Mouse (Mus musculus) gastrocnemius, postnatal 10 days (tissue): ENCODE results near the gene Taf1d. TPM values are rescaled to one million over a fixed set of nuclear protein-coding genes. Genes with fewer than 3 reads are reported as not detected.
"Not testable (repeated sequence)": the region's sequence is repeated elsewhere in the genome, so short reads cannot be mapped to it uniquely, and the experiment has no call there.

Experiments
- DNase-seq: peaks from one replicate; pipeline ENCODE4 v3.0.0; 2021; ENCODE audit warnings: mixed read lengths
- microRNA-seq, 2 experiments: library from miRNA; unstranded; fragments of <30 nt; microRNA quantifications; one replicate each; pipeline ENCODE4 v1.2.0; 2021
- total RNA-seq, 2 experiments: library from RNA; stranded (reverse); gene quantifications; 2 replicates each; pipeline ENCODE4 v1.2.3; 2021

Taf1d gene
- total RNA-seq, 2 experiments from 2014 or later, result 50.4 to 65.8 TPM

DNA sequence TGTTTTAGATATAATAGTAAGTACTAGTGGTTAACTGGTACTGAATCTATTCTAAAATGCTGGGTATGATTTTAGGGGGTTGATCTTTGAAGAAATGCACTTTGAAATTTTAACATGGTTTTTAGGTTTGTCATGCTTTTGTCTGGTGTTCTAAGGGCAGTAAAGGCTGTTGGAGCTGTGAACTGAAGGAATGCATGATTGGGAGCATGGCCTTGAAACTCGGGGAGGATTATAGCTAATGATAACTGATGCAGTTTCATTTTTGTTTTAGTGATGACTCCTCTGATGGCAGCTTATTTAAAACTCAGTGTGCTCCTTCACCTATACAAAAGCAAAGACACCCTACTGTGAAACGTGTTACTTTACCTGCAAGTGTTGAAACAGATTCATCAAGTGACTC lies 2.2 kb downstream of the Taf1d start:
- DNase-seq, result no peak

DNA sequence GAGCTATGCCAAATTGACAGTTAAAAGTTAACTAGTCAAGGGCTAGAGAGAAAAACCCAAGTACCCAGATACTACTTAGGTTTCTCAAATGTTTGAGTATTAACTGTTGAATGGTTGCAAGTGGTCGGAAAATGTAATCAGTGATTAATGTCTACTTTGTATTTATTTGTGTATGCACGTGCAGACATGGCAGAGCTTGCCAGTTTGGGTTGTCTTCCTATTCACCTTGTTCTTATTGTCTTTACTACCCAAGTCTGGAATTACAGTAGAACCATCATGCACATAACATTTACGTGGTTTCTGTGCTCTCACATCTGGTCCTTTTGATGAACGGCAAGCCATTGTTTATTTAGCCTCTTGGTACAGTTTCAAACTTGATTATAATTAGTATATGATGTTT lies 3.4 kb downstream of the Taf1d start:
- no peak for DNase-seq

DNA sequence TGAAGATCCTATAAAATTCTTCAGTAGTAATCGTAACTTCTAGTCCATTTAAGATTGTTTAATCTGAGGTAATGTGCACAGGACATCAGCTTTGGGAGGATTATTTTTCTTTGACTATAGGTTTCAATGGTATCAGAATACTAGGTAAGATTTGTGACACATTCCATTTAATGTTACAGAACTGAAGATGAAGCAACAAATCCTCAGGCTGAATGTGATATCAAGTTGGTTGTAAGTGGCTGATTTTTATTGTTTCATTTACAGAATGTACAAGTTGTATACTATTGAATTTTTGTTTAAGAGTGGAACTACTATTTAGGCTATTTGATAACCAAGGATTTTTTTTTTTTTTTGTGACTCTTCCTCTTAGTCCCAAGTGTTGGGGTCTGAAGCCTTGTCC lies 4.2 kb downstream of the Taf1d start:
- DNase-seq, result no peak

DNA sequence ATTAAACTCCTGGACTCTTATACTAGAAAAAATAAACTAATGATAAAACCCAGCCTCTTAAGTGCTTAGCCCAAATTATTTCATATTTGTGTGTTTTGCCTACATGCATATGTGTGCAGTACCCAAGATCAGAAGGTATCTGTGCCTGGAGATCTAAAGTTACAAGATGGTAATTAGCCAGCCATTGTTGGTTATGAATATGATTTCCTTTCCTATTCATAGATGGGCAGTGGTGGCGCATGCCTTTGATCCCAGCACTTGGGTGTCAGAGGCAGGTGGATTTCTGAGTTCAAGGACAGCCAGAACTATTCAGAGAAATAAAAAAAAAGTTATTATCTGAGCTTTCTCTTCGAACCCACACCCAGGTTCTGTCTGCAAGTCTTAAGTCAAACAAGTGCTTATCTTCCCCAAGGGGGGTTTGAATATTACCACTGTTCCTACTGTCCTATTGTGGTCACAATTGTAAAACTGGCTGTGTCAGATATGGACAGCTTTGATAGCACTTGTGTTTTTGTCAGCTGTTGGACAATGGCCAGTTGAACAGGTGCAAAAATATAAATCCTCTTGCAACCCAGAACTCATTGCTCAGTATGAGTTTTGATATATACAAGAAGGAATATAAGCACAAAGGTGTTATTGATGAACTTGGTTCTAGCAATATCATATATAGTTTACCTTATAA lies 6.2 kb downstream of the Taf1d start:
- DNase-seq, result no peak

DNA sequence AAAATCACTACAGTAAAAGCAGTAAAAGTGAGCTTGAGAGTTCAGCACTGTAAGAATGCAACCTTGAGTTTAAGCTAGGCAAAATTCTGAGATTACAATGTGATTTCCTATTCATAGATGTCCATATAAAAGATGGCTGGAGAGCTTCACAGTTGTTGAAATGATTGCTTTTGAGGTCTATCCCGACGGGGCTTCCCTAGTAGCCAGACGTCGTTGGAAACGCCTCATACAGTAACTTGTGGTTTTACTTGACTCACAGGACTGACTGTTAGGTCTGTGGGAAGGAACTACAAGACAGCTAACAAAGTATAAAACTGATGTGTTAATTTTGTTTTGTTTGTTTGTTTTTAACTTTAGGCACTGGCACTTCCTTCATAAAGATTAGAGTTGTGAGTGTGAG lies 7.6 kb downstream of the Taf1d start:
- DNase-seq, result no peak

DNA sequence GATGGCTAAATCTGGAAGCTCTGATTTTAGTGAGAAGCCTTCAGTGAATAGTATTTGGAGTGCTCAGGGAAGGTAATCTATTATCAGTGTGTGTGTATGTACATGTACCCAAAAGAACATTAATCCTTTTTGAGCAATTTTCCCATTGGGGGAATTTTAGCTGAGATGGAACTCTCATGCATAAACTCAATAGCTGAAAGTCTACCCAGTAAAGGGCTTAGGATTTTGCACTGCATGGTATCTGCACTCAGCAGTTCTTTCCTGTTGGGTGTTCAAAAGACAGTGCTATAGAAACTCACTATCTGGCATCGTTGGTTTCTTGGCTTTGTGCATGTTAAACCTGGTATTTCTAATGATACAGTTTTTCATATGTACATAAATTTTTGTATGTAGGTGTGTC lies 8.6 kb downstream of the Taf1d start:
- no peak for DNase-seq

DNA sequence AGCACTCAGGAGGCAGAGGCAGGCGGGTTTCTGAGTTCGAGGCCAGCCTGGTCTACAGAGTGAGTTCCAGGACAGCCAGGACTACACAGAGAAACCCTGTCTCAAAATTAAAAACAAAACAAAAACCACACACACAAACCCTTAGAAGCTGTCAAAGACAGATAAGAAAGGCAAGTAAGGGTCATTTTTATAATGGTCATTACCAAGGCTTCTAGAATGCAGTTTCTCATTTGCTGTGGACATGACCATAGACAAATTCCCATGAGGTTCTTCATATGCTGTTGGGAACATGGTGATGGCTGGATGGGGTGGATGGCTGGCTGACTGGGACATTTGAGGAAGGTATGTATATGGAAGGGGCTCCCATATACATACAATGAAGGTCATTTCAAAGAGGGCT lies 10.3 kb downstream of the Taf1d start:
- DNase-seq, result not testable (repeated sequence)

DNA sequence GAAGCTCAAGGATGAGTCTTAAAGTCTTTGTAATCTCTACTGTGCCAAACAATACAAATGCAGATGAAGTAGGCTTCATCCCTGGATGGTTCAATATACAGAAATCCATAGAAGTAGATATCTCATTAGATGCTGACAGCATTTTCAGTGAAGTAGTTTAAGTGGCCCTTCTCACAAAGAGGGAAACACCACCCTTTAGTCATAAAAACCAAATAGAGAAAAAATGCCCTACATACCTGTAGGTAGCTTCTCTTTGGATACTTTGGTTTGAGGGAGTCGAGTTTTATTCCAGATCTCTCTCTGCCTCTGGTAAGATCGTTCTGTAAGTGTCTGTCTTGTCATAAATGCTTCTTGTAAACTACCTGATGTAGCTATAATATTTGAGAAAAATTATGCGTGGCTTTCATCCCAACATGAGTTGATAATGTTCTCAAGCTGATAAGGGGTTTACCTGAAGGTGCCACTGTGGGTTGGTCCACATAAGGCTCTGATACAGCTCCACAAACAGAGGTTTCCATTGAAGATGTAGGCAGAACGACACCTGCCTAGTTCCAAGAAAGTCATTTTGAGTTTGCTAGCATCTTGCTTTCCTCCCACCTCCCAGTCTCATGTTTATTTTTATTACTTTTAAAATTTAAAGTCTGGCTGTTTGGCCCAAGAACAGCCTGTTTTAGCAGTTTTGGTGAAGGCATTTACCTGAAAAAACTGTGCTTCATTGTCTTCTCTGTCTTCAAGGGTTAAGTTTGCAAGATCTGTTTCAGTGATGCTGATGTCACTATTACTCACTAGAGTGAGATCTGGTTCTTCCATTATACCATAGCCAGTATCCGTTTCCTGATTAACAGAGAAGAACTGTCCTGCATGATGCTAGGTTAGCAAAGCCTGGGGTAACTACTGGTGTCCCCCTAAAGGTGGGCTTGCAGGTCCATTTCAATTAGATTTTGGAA lies 11.5 kb downstream of the Taf1d start:
- no peak for DNase-seq

DNA sequence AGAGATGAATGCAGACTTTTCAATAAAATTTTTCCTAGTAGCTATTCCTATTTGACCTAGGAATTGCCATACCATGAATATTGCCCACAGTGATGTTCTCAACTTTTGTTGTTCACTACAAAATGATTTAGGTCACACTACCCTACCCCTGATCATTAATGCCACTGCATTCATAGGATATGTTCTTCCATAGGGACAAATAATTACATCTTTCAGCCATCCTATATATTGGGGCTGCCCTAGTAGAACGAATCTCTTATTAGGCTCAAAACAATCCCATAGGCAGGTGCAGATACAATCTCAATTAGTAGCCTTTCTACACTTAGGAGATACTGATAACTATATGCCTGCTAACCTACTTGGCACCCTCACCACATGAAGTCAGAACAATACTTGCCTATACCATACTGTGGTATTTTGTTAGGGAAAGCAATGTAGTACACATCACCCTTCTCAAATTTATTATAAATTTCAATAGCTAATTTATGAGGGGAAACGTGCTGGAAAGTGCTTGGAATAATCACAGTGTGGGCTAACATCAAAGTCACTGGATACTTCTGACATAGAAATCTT lies 12.2 kb downstream of the Taf1d start:
- DNase-seq, result no peak

DNA sequence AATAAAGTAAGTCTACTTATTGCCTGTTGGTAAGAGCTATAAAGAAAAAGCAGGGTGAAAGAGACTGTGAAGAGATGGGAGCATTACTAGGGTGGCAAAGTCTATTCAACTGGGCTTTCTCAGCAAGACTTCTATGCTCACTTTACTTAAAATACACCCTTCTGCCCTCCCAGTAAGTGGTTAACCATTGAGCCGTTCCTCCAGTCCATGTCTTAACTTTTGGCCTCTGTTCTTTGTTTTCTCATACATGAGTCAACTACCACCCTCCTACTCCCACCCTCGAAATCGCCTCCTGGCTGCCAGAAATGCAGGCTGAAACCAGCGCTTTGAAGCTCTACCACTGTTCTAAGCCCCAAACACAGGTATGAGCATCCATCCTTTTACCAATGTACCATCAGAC lies 31.8 kb downstream of the Taf1d start:
- DNase-seq, result no peak

DNA sequence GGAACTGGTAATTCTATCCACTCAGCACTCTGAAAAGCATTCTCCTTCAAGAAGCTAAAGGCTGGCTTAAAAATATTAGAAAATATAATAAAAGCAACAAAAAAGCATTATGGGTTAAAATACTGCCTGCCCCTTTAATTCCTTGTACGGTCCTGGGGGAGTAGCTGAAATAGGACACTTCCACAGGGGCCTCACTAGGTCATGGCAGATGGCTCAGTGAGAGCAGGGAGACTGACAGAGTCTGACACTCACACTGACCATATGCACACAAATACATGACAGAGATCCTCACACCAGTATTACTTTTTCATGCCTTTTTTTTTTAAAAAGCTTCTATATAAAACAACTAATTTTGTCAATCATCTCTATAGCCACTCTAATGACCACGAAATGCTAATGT lies 43.9 kb downstream of the Taf1d start:
- no peak for DNase-seq

DNA sequence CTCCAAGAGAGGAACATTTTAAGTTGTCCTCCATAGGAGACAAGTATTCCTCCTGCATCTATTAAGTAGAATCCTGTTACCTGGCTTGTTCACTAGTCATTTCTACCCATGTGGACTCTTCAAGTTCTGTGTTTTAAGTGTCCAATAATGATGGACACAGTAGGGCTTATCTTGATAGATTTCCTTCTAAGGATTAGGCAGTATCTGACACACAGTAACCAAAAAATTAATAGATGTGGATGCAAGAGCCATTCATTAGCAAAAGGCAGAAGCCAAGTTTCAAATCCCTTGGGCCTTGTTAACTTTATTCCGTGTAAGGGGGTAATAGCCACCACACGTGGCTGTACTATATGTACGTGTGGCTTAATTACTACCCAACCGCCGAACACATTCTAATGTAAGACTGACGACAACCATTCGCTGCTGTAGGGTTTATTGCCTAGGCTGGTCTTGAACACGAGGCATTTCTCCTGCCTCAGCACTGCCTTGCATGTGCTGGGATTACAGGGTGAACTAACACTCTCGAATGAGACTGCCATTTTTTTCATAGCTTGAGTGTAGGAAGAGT lies 51.0 kb downstream of the Taf1d start:
- no peak for DNase-seq

DNA sequence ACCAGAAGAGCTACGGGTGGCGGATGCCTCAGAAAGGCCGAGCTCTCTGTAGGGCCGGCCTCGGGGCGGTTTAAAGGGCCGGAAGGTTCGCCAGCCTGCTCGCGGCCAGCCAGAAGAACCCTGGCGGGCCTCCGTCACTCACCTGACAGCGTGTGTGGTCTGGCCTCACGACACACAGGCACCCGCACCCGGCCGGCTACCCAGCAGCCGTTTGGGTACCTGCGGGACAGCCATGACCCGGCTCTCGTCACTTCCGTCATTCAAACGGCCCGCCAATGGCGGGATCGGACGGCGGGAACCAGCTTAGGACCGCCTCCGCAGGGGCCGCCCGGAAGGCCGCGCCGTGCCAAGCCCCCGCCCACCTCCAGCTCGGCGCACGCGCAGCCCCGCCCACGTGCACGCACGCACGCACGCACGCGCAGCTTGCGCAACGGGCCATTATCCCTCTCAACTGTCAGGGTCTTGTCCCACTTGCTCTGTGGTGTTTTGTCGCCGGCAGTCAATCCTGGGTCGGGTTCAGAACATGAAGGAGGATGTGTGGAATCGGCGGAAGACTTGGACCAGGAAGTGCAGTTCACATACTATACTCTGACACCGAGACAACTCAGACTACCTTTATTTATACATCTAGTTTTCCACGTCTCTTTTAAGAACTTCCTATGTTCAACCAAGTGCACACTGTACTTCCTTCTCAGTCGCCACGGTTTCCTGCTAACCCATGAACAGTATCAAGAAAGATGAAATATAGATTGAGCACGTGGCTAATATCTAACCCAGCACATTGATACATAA lies 51.7 kb downstream of the Taf1d start, which contains the start of gene Cep295:
Cep295 (minus strand) TSS at position 305 of the 792 bp plus-strand sequence.
- peak; percentile 99 for DNase-seq

DNA sequence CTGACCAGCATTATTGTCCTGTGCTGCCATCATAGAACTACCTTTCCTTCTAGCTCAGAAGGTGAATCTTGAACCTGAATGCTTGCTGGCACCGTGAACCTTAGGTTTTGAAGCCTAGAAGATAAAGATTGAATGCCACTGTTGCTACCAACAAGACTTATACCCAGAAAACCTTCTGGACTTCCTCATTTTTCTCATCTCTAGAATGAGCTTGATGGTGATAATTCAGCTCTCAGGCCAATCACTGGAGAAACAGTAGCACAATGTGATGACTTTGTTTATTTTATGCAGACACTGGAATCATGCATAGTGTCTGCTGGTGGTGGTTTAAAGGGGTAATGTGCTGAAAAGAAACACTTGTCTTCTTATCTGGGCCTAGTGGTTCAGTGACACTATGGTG lies 58.8 kb downstream of the Taf1d start:
- DNase-seq, result no peak

DNA sequence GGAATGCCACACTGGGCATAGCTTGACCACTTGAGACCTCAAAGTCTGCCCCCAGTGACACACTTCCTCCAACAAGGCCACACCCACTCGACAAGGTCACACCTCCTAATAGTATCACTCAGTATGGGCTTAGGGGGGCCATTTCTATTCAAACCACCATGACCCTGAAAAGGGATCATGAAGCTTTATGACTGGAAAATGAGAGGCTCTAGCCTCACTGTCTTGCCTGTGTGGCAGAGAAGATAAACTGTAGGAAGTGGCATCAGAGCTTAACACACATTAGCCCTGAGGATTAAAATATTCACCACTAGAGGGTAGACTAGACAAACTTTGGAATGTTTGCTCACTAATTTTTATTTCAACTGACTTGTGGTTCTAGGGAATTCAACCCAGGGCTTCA lies 59.8 kb downstream of the Taf1d start:
- no peak for DNase-seq

DNA sequence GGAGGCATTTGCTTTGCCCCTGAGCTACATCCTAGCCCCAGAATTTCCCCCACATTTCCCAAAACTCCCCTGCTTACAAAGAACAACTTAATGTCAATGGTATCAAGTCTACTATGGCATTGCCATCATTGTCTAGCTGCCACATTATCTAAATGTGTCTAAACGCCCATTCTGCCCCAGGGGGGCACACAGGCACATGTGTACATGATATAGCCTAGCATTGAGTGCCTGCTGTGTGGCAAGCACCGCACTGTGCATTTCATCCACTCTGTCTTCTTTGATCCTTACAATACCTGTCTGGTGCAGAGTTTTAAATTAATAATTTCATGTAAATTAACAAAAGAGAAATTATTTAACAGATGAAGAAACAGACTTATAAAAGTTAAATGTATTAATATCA lies 60.2 kb downstream of the Taf1d start:
- DNase-seq, result no peak

Small RNA genes within 50 kb of the gene (microRNA-seq; reads per million reads assigned to microRNA genes)
- gene Gm49349 (0 reads per million in 2 experiments), gene mmu-mir-7650 (0 to 0.25 reads per million in 2 experiments)

Other genes with a start within 250 kb of the Taf1d start
- gene Hephl1, start 194.1 kb upstream of the Taf1d start, total RNA-seq, result under 1 TPM; 0.49 to 0.61 TPM
- under 1 TPM; 0.25 to 0.47 TPM for gene Vstm5, start 67.2 kb upstream of the Taf1d start, total RNA-seq
- 10 to 100 TPM; 14.4 to 16.0 TPM for gene Med17, start 26.3 kb upstream of the Taf1d start, total RNA-seq
- gene 4931406C07Rik, start 234 bp downstream of the Taf1d start, total RNA-seq, result 10 to 100 TPM in 1 of 2 experiments, 1 to 10 TPM in 1; 9.3 to 12.5 TPM
- gene Cep295, start 51.6 kb downstream of the Taf1d start, total RNA-seq, result 10 to 100 TPM; 10.1 TPM
- gene Smco4, start 187.2 kb downstream of the Taf1d start, total RNA-seq, result 10 to 100 TPM; 17.0 to 17.9 TPM